Mouse (Mus musculus): ENCODE results near the gene Sec14l1.

Gene Sec14l1

DNA sequence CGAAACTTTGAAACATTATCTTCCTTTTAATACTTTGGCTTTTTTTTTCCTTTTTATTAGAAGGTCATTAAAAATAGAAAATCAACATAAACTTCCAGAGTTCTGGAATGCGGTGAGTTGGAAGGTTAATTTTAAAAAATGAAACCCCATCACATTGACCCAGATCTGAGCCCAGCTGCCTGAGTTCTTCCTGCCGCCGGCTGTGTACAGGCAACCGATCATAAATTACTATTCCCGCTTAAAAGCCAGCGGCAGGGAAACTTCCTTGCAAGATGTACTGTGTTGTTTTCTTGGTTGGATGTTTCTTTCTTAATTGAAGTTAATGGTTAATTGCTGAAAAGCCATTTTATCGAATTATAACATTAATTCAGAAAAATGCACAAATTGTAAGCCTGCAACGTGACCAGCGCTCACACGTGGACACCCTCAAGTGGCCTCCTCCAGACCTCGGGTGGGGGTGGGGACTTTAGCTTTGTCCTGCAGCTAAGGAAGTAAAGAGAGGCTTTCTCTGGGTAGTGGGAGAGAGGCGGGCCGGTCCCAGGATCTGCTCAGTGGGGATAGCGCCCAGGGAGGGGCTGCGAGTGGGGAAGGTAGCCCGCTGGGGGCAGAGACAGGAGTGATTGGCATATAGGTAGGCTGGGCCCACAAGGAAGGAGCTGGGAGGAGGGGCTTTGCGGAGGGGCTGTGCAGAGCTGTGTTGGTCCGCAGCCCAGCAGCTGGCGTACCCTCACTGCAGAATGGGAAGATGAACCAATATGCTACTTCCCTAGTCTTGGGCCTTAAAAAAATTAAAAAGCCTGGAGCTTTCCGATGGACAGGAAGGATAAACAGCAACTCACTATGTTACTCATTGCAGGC is 70.3 kb downstream of the Sec14l1 start:
- DNase-seq: peak; percentile 53 to 55

DNA sequence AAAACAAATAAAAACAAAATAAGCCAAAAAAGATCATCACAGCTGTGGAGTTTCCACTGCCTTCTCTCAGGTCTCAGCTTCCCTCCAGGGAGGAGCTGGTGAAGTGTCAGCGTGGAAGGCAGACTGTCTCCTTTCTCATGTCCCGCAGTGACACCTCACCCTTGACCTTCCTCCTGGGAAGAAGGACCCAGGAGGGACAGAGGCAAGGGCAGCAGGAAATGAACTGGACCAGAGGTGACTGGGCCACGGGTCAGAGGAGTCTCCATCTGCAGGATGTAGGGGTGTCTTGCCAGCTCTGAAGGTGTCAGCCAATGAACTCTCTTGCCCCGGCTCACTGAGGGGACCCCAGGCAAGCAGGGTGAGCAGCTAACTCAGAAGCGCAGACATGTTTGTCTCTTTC is 76.6 kb downstream of the Sec14l1 start:
- DNase-seq: peak; percentile 23 to 53

DNA sequence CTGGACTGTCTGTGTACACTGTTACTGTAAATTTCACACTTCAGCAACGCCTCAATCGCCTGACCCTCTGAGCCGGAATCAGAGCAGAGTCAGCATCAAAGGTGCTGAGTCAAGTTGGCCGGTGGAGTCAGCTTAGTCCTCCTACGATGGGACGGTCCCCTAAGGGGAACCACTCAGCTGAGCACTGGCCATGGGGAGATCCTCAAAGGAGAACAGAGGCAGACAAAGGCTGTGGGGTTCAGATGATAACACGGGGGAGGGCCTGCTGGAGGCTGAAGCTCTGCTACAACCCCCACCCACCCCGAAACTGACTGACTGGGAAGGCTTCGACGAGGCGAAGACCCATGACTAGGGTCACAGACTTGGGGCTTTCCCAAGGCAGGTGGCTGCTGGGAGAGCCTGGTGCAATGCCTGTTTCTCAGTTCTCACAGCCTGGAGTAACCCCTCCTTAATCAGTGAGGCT is 79.5 kb downstream of the Sec14l1 start:
- DNase-seq: peak; percentile 20 to 33

DNA sequence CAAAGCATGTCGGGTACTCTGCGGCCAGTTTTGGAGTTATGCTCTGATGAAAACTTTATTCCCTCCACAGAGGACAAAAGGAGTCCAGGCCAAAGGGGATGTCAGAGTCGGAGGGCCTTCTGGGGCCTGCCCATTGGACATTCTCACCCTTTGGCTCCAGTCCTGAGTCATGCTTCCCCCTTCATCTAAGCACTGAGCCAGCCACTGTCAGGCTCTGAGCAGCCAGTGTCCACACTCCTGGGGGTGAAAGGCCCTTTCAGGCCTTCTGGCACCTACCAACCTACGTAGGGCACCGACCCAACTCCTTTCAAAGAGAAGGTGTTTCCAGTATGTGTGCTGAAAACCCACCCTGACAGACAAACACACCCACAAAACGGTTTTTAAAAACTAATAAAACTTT is 80.6 kb downstream of the Sec14l1 start:
- no peak for DNase-seq

DNA sequence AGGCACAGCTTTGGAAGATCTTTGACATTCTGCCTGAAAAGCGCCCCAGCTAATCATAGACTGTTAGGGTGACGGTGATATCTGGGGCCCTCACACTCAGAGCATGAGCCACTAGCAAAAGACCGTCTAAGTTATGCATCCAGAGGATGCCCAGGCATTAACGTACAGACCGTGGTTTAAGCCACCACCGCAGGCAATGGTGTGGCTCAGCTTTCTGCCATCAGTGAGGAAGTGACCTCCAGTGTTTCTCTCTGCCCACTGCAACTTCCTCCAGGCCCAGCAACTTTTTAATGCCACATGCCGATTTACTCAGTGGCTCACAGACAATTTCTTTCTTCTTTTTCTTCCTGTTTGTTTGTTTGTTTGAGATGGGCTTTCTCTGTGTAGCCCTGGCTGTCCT is 81.7 kb downstream of the Sec14l1 start:
- no peak for DNase-seq

DNA sequence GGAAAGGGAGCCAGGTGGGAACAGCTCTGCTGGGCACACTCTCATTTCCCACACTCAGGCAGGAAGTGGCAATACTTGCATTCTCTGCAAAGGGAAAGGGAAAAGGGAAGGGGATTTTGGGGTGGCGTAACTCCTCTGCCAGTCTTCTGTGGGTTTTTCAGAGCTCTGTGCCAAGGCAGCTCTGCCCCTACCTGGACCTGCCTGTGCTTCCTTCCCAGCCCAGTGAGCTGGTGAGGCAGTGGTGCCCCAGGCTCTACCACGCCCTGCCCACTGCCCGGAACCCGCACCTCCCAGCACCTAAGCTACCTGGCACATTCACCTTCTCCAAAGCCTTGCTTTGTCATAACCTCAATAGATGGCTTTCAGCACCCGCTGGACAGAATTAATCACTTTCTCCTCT is 83.2 kb downstream of the Sec14l1 start:
- DNase-seq: no peak

DNA sequence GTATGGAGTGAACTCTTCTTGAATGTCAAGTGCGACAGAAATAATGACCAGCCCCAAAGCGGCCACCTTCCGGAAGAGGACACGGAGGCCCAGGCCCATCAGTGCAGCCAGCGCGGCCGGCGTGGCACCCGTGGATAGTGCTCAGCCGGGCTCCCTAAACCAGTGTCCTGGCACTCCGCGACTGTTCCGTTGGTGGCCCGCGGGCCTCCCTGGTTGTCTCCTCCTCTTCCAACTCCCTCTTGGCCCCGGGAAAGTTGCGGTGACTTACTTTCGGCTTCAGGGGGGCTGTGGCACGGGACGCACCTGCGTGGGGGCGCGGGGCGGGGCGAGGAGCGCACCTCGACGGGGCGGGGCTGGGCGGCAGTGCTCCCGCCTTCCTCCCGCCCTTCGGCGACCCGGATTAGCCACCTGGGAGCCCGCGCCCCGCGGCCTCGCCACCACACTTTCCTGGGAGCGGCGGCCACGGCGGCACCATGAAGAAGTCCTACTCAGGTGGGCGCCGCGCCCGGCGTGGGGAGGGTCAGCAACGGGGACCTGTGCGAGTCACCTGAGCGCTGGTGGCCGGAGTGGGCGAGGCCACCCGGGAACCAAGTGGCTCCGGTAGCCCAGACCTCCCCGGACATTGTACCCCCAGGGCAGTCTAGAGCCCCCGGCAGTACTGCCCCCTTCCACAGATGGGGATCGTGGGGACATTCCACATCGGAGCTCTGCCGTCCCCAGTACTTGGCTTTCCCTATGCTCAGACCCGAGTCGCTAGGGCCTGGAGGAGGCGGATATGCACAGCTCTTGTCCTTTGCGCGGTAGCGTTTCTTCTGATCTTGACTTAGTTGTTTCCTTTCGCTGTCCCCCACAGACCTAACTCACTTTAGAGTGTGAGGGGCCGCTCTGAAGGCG is 84.6 kb downstream of the Sec14l1 start, which contains the start of gene Sept9:
Gene Sept9, plus strand, starts transcription at position 380 of the 894 bp plus-strand sequence.
- DNase-seq: peak; percentile 64 to 81

DNA sequence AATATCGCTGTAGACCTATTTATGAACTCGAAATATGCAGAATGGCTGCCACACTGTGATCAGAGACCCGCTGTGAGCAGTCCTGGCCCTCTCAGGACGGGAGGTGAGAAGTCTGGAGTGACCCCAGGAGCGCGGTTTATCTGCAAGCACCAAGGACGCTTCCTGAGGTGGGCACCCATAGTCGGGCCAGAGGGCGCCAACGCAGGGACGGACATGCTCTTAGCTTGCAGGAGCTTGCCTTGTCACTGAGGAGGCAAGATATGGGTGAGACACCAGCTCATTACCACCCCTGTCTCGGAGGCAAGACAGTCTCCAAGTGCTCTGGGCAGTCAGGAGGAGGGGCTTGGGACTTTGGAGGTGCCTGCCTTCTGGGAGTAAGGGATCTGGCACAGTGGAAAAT is 86.9 kb downstream of the Sec14l1 start:
- DNase-seq: no peak

DNA sequence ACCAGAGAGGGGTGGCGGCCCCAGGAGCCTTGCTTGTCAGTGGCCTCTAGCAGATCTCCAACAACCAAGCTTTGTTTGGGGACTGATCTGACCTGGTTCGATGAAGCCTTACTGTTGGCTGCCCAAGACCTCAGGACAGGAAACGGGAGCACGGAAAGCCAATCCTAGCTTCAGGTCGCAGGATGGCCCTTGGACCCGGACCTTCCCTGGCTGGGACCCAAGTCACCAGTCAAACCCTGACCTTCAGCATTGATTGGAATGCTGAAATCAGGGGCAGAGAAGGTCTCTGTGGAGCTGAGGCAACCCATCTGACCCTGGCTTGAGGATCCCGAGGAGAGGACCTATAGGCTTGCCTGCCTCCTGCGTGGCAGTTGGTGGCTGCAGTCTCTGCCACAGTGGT is 89.6 kb downstream of the Sec14l1 start:
- DNase-seq: peak; percentile 81 to 83

DNA sequence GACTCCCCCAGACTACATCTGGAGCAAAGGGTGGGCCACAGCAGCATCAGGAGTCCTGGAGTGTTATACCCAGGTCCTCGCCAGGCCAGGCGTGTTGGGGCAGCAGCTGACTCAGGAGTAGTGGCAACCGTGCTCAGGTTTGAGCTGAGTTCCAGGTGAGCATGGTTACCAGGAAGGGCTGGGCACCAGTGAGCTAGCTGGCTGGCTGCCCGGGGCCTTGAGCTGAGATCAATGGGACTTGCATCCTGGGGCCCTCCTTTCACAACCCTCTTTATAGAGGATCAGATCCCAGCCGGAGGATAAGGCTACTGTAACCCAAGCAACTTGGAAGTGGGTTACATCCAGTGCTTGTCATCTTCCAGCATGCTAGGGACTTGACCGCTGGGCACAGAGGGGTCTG is 90.1 kb downstream of the Sec14l1 start:
- DNase-seq: peak; percentile 51 to 74

DNA sequence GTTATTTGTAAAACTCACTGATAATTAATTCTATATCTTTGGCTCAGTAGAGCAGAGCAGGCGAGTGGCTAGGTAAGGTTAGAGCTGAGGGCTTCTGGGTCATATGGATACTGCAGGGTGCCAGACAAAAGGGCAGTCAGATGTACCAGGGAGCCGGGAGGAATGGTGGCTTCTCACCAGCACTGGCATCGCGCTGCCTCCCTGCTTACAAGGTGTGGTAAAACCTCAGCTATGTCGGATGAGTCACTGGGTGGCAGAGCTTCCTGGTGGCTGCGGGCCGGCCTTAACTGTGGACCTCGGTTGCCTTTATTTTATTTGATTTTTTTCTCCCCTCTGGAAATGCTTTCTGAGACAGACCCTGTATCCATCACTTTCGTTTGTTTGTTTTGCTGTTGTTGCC is 90.5 kb downstream of the Sec14l1 start:
- DNase-seq: no peak

DNA sequence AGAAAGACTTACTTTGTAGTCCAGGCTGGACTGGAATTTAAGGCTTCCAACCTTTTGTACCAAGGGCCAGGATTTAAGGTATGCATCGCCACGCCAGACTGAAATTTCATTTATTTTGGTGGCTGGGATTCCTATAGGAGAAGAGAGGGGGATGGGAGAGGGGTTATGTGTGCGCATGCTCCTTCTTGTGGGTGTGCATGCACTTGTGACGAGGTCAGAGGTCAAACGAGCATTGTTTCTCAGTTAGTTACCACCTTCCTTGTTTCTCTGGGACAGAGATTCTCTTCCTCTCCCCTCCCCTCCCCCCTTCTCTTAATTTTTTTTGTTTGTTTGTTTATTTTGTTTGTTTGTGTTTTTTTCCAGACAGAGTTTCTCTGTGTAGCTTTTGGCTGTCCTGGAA is 92.5 kb downstream of the Sec14l1 start:
- no peak for DNase-seq

DNA sequence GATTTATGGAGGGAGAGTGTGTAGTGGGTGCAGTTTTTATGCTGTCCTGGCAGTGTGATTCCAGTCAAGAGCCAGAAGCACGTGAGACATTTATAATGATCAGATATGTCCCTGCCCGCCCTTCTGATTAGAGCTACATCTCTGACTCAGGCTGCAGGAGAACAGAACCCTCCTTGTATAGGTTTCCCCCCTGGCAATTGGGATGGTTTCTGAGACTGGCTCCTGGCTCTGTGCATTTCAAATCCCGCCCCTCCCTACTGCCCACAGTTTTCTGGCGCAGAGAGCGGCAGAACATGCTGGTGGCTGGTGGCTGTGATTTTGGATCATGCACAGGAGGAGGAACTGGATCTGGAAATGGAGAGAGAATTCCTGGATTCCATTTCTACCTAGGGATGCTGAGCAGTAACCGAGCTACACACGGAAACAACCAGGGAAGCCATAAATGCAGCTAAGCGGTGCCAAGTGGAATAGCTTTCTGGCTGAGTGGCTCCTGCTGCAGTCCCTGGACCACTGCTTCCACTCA is 93.2 kb downstream of the Sec14l1 start:
- DNase-seq: no peak
